Mouse (Mus musculus) forebrain, embryonic 10.5 days (tissue): Measurements from ENCODE around the gene Ube2o. TPM values are rescaled to one million over a fixed set of nuclear protein-coding genes. Genes with fewer than 3 reads are reported as not detected.

Source experiments
- DNase-seq: peaks from one replicate; pipeline ENCODE4 v3.0.0-alpha.2; 2017; ENCODE audit warnings: low spot score; ENCODE audit errors: extremely low spot score
- H3K27ac ChIP-seq: fragments of 300-500 bp; sonication (generic); 2 replicates; pipeline ENCODE4 v1.5.1; 2016; ENCODE audit warnings: mild to moderate bottlenecking
- H3K27me3 ChIP-seq: fragments of 300-500 bp; sonication (generic); 2 replicates; pipeline ENCODE4 v1.6.1; 2016; ENCODE audit warnings: mild to moderate bottlenecking; ENCODE audit not compliant: poor library complexity, severe bottlenecking
- H3K36me3 ChIP-seq: fragments of 300-500 bp; sonication (generic); replicated peaks from 2 replicates; pipeline ENCODE4 v1.6.1; 2016; ENCODE audit warnings: mild to moderate bottlenecking, moderate library complexity
- H3K4me1 ChIP-seq: fragments of 300-500 bp; sonication (generic); 2 replicates; pipeline ENCODE4 v1.6.1; 2016
- H3K4me3 ChIP-seq: fragments of 300-500 bp; sonication (generic); 2 replicates; pipeline ENCODE4 v1.5.1; 2016; ENCODE audit warnings: mild to moderate bottlenecking, moderate library complexity
- H3K9me3 ChIP-seq: fragments of 300-500 bp; sonication (generic); 2 replicates; pipeline ENCODE4 v1.6.1; 2016; ENCODE audit warnings: mild to moderate bottlenecking, moderate library complexity
- WGBS: fragments of 180-500 bp; shearing (Covaris S2); methylation state at CpG from one replicate; pipeline ENCODE4 v1.1.7; 2016; 5-methylcytosine and 5-hydroxymethylcytosine counted together
- polyA plus RNA-seq: library from polyadenylated mRNA; unstranded; fragments of >200 nt; fragmentation: Nextera tagmentation; extraction: Ambion mirVana; gene quantifications from 2 replicates; pipeline ENCODE4 v1.2.1, GENCODE M21; 2016

The Ube2o gene
- polyA plus RNA-seq, 1 experiment from 2014 or later, result 10.5 TPM

DNA sequence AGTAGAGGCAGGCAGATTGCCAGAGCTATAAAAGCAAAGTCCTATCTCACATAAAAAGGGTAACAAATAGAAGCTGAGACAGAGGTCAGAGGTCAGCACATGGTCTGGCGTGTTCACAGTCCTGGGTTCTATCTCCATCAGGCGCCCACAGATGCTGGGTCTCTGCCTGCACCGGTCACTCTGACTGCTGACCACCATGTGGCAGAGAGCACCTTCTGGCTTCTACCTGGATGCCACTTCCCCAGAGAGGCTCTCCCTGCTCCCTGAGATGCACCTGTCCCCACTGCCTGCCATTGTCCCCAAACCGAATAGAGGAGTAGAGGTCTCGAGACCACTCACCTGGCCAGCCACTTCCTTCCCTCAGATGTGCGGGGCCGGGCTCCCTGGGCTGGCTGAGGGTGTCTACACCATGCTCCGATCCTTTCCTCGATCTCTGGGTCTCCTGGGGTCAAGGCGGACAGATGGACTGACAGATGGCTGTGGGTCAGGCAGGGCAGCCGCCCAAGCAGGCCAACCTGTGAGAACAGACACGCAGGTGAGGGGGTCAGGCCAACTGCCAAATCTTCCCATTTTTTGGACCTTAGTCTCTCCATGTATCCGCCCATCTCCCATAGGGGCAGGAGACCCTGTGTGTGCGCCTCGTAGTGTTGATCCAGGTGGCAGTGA, 28.9 kb upstream of the Ube2o start:
- Histone ChIP-seq H3K4me1 (peaks cover 15% of the 10 kb centered on the region; the same call in 1 of the 2 replicates), H3K27ac (no peak overlapping the region), H3K4me3 (no peak overlapping the region), H3K27me3 (no peaks in the 10 kb centered on the region), H3K9me3 (no peaks in the 10 kb centered on the region), H3K36me3 (0 out of 2 replicates have a peak, but pooled peaks cover 3% of the 10 kb centered on the region)
- DNase-seq, result no peak
- WGBS, result 91% methylated on average over 15 of the region's 15 CpGs

DNA sequence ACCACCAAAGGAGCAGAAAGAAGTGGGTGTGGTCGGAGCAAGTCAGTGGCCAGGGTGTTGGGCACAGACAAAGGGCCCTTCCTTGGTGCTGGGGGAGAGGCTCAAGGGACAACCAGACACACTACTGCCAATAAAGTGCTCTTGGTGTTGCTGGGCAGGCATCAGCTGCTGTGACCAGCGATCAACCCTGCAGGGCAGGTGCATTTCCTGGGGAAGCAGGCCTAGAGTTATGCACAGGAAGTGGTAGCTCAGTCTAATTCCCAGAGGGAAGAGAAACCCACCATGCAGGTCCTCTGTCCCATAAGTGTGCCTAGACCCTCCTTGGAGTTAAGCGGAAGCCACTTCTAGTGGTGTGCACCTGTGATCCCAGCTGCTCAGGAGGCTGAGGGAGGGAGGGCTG, 26.5 kb upstream of the Ube2o start:
- Histone ChIP-seq H3K9me3 (no peaks in the 10 kb centered on the region), H3K4me3 (no peak overlapping the region), H3K27me3 (no peaks in the 10 kb centered on the region), H3K4me1 (peaks cover 9% of the 10 kb centered on the region; the same call in 1 of the 2 replicates), H3K27ac (no peak overlapping the region), H3K36me3 (peaks cover 10% of the 10 kb centered on the region; the same call in 1 of the 2 replicates)
- DNase-seq, result no peak
- 99% methylated on average over 3 of the region's 3 CpGs for WGBS

GRCm38 (mm10) chr11:116604097-116604496, 22.9 kb upstream of the Ube2o start:
- whole genome bisulfite sequencing, result 93% methylated on average over 12 of the region's 12 CpGs

GRCm38 (mm10) chr11:116603339-116603738, 22.1 kb upstream of the Ube2o start:
- H3K4me1 ChIP-seq, result no peaks in the 10 kb centered on the region
- H3K9me3 ChIP-seq, result no peaks in the 10 kb centered on the region
- no peak overlapping the region for H3K27ac ChIP-seq
- H3K4me3 ChIP-seq, result no peak overlapping the region
- H3K27me3 ChIP-seq, result no peaks in the 10 kb centered on the region
- 90% methylated on average over 10 of the region's 10 CpGs for WGBS
- peaks cover 18% of the 10 kb centered on the region; the same call in 1 of the 2 replicates for H3K36me3 ChIP-seq
- DNase-seq, result no peak

More at GRCm38 (mm10) chr11:116604097-116604496, 22.9 kb upstream of the Ube2o start:
- H3K27ac ChIP-seq, result no peak overlapping the region
- no peak overlapping the region for H3K4me3 ChIP-seq
- no peak for DNase-seq
- no peaks in the 10 kb centered on the region for H3K9me3 ChIP-seq
- H3K27me3 ChIP-seq, result no peaks in the 10 kb centered on the region
- H3K4me1 ChIP-seq, result peaks cover 4% of the 10 kb centered on the region; the same call in 1 of the 2 replicates
- peaks cover 14% of the 10 kb centered on the region; the same call in 1 of the 2 replicates for H3K36me3 ChIP-seq

DNA sequence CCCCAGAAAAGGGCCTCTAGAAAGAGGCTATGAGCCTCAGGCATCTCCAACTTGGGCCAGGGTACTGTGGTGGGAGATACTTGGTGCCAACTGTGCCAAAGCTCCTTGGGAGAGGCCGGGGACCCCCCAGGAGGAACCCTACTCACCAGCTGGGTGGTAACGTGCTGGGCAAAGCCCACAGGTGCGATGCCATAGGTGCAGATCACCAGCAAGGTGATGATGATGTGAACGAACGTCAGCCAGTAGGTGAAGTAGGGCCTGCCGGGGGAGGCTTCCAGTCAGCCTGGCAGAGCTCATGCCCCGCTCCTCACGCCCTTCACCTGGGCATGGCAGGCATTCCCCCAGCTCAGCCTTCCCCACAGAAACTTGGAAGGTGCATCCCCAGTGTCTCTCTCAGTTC, 20.8 kb upstream of the Ube2o start:
- H3K27me3 ChIP-seq, result no peaks in the 10 kb centered on the region
- WGBS, result 88% methylated on average over 8 of the region's 8 CpGs
- no peaks in the 10 kb centered on the region for H3K4me1 ChIP-seq
- H3K27ac ChIP-seq, result no peak overlapping the region
- no peak overlapping the region for H3K4me3 ChIP-seq
- peaks cover 21% of the 10 kb centered on the region; the same call in 1 of the 2 replicates for H3K36me3 ChIP-seq
- DNase-seq, result no peak
- no peaks in the 10 kb centered on the region for H3K9me3 ChIP-seq

- no peak overlapping the region for H3K4me3 ChIP-seq
- no peaks in the 10 kb centered on the region for H3K9me3 ChIP-seq
- WGBS, result 93% methylated on average over 8 of the region's 8 CpGs
- DNase-seq, result no peak
- H3K27ac ChIP-seq, result no peak overlapping the region
- H3K4me1 ChIP-seq, result no peaks in the 10 kb centered on the region
- peaks cover 21% of the 10 kb centered on the region; the same call in 1 of the 2 replicates for H3K36me3 ChIP-seq
- H3K27me3 ChIP-seq, result no peaks in the 10 kb centered on the region
Observed at GRCm38 (mm10) chr11:116601166-116601565, 19.9 kb upstream of the Ube2o start.

- H3K27ac ChIP-seq, result no peak overlapping the region
- whole genome bisulfite sequencing, result 90% methylated on average over 15 of the region's 15 CpGs
- peaks cover 18% of the 10 kb centered on the region; the same call in 1 of the 2 replicates for H3K36me3 ChIP-seq
- no peaks in the 10 kb centered on the region for H3K27me3 ChIP-seq
- H3K4me1 ChIP-seq, result no peaks in the 10 kb centered on the region
- DNase-seq, result no peak
- no peaks in the 10 kb centered on the region for H3K9me3 ChIP-seq
- no peak overlapping the region for H3K4me3 ChIP-seq
Observed at GRCm38 (mm10) chr11:116599230-116599629, 18.0 kb upstream of the Ube2o start.

DNA sequence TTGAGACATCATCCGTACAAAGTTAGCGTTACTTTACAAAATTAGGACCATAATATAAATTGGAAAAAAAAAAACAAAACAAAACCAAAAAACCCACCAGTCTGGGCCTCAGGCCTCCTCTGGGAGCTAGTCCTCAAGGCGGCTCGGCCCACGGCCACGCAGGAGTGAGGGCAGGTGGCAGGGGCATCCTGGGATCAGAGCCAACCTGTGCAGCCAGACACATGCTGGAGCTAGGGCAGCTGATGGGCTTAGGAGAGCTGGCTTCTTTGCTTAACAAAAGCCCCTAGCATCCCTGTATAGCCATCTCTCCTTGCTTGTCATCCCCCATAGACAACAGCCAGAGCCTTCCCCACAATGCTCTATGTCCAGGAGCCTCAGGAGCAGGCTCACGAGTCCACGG, 16.9 kb upstream of the Ube2o start:
- Histone ChIP-seq H3K4me3 (no peak overlapping the region), H3K4me1 (no peaks in the 10 kb centered on the region), H3K27ac (no peak overlapping the region), H3K36me3 (peaks cover 12% of the 10 kb centered on the region; the same call in 1 of the 2 replicates), H3K27me3 (no peaks in the 10 kb centered on the region), H3K9me3 (no peaks in the 10 kb centered on the region)
- WGBS, result 94% methylated on average over 8 of the region's 8 CpGs
- no peak for DNase-seq

GRCm38 (mm10) chr11:116596766-116597165, 15.5 kb upstream of the Ube2o start:
- H3K4me1 ChIP-seq, result peaks cover 11% of the 10 kb centered on the region
- 0 out of 2 replicates have a peak, but pooled peaks cover 7% of the 10 kb centered on the region for H3K36me3 ChIP-seq
- WGBS, result 90% methylated on average over 19 of the region's 19 CpGs
- H3K27ac ChIP-seq, result 0 out of 2 replicates have a peak overlapping the region, but pooled peaks have one; percentile 52
- no peaks in the 10 kb centered on the region for H3K27me3 ChIP-seq
- no peak for DNase-seq
- no peak overlapping the region for H3K4me3 ChIP-seq
- no peaks in the 10 kb centered on the region for H3K9me3 ChIP-seq

- H3K27ac ChIP-seq, result peak overlapping the region; percentile 70; the same call in 1 of the 2 replicates
- peaks cover 22% of the 10 kb centered on the region for H3K4me1 ChIP-seq
- no peak overlapping the region for H3K4me3 ChIP-seq
- 0 out of 2 replicates have a peak, but pooled peaks cover 4% of the 10 kb centered on the region for H3K36me3 ChIP-seq
- no peak for DNase-seq
- peaks cover 13% of the 10 kb centered on the region for H3K27me3 ChIP-seq
- WGBS, result 52% methylated on average over 4 of the region's 4 CpGs
- no peaks in the 10 kb centered on the region for H3K9me3 ChIP-seq
Observed at GRCm38 (mm10) chr11:116593345-116593744, 12.1 kb upstream of the Ube2o start.

GRCm38 (mm10) chr11:116592428-116592827, 11.2 kb upstream of the Ube2o start:
- Histone ChIP-seq H3K36me3 (0 out of 2 replicates have a peak, but pooled peaks cover 2% of the 10 kb centered on the region), H3K4me1 (peaks cover 22% of the 10 kb centered on the region), H3K9me3 (no peaks in the 10 kb centered on the region), H3K27ac (peak overlapping the region; percentile 70), H3K27me3 (peaks cover 22% of the 10 kb centered on the region), H3K4me3 (no peak overlapping the region)
- DNase-seq, result peak; percentile 92

GRCm38 (mm10) chr11:116591621-116592020, 10.4 kb upstream of the Ube2o start:
- H3K4me3 ChIP-seq, result no peak overlapping the region
- 85% methylated on average over 4 of the region's 4 CpGs for WGBS
- H3K27me3 ChIP-seq, result peaks cover 27% of the 10 kb centered on the region

GRCm38 (mm10) chr11:116589574-116589973, 8.3 kb upstream of the Ube2o start:
- WGBS, result 60% methylated on average over 8 of the region's 8 CpGs
- no peak for DNase-seq
- H3K9me3 ChIP-seq, result no peaks in the 10 kb centered on the region
- no peak overlapping the region for H3K4me3 ChIP-seq
- H3K27ac ChIP-seq, result no peak overlapping the region
- no peaks in the 10 kb centered on the region for H3K36me3 ChIP-seq
- H3K27me3 ChIP-seq, result peaks cover 27% of the 10 kb centered on the region
- peaks cover 31% of the 10 kb centered on the region for H3K4me1 ChIP-seq

More at GRCm38 (mm10) chr11:116591621-116592020, 10.4 kb upstream of the Ube2o start:
- Histone ChIP-seq H3K9me3 (no peaks in the 10 kb centered on the region), H3K4me1 (peaks cover 30% of the 10 kb centered on the region), H3K27ac (no peak overlapping the region), H3K36me3 (no peaks in the 10 kb centered on the region)
- DNase-seq, result no peak
